Mouse (Mus musculus): ENCODE data around the gene Chp2. TPM values are rescaled to one million over a fixed set of nuclear protein-coding genes. Genes with fewer than 3 reads are reported as not detected.

The Chp2 gene
- 0.51 and 0.74 TPM in 2 replicates for polyA plus RNA-seq (2015; fragmentation: Nextera tagmentation; extraction: Ambion mirVana)

DNA sequence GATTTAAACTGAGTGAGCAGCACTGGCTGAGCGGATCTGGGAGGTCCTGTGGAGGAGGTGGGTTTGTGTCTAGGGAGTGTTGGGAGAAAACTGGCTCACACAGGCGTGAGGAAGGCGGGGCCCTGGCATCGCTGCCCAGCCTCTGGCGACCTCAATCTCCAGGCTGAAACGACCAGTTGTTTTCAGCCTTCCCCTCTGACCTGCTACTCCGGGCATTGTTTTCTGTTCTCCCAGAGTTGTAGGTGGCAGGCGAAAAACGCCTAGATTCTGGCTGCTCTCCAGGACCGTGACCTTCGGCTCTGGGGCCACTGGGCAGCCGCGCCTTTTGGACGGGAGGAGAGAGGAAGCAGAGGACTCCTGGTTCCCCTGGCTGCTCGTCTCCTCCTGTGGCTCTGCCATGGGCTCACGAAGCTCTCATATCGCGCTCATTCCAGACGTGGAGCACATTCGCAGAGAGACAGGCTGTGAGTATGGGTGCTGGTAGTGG lies at the start of gene Chp2:
Gene Chp2 (plus strand): TSS at position 182 of the 487 bp plus-strand sequence.

GRCm38 (mm10) chr7:122186043-122186442 lies 33.3 kb upstream of the Chp2 start, which contains the start of gene Ern2:
Ern2 (minus strand) TSS chr7:122186207.

Other genes starting within 250 kb of the Chp2 start
- 16.4 and 17.0 TPM in 2 replicates for gene Cog7, start 237.8 kb upstream of the Chp2 start, polyA plus RNA-seq (2015; fragmentation: Nextera tagmentation; extraction: Ambion mirVana)
- gene Gga2, start 198.3 kb upstream of the Chp2 start, polyA plus RNA-seq (2015; fragmentation: Nextera tagmentation; extraction: Ambion mirVana): 27.8 and 30.1 TPM in 2 replicates
- gene Ubfd1, start 152.3 kb upstream of the Chp2 start, polyA plus RNA-seq (2015; fragmentation: Nextera tagmentation; extraction: Ambion mirVana): 24.2 and 26.3 TPM in 2 replicates
- gene Ears2, start 152.2 kb upstream of the Chp2 start, polyA plus RNA-seq (2015; fragmentation: Nextera tagmentation; extraction: Ambion mirVana): 10.6 and 11.5 TPM in 2 replicates
- 604 and 638 TPM in 2 replicates for gene Ndufab1, start 117.6 kb upstream of the Chp2 start, polyA plus RNA-seq (2015; fragmentation: Nextera tagmentation; extraction: Ambion mirVana)
- gene Palb2, start 86.5 kb upstream of the Chp2 start, polyA plus RNA-seq (2015; fragmentation: Nextera tagmentation; extraction: Ambion mirVana): 3.4 and 4.9 TPM in 2 replicates
- gene Dctn5, start 86.5 kb upstream of the Chp2 start, polyA plus RNA-seq (2015; fragmentation: Nextera tagmentation; extraction: Ambion mirVana): 69.4 and 73.3 TPM in 2 replicates
- gene Plk1, start 60.1 kb upstream of the Chp2 start, polyA plus RNA-seq (2015; fragmentation: Nextera tagmentation; extraction: Ambion mirVana): 15.1 and 22.0 TPM in 2 replicates
- gene Ern2, start 33.3 kb upstream of the Chp2 start, polyA plus RNA-seq (2015; fragmentation: Nextera tagmentation; extraction: Ambion mirVana): 0.10 TPM in 1 of 2 replicates, not detected in the other
- gene Prkcb, start 69.3 kb downstream of the Chp2 start, polyA plus RNA-seq (2015; fragmentation: Nextera tagmentation; extraction: Ambion mirVana): 115 and 139 TPM in 2 replicates

All from urinary bladder, postnatal 0 days (tissue).